Mouse (Mus musculus): ENCODE data around the gene Gmds. TPM values are rescaled to one million over a fixed set of nuclear protein-coding genes. Genes with fewer than 3 reads are reported as not detected.

The Gmds gene
- polyA plus RNA-seq, 1 experiment from 2014 or later: 40.5 TPM

DNA sequence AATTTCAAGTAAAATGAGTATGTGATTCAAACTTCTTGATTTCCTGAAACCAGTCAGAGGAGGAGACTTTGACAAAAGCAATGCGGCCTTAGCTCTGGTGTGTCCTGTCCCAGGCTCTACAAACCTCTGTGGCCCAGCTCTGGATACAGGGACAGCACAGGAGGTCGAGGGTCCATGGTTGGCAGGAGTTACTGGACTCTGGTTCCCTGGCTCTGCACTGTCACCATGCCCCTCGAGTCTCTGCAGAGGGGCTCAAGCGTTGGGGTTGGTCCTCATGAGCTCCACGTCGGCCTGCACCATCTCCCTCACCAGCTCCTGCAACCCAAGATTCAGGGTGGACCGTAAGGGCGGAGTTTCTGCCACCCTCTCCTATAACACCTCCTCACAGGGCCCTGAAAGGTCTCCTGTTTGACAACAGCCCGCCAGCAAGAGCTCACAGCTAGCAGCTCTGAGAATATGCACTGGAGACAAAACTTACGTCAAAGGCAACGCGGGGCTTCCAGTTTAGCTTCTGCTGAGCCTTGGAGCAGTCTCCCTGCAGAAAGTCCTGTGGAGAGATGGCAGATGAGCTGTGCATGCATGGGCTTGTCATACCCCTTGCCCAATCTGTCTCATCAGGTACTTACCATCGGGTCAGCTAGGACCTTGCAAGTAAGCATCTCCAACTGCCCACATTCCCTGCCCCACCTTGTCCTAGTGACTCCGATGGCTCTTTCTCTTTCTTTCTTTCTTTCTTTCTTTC is 518.7 kb downstream of the Gmds start:
- Histone ChIP-seq H3K9ac (replicated peaks; ENCODE audit: low read depth, low read length) (no peak overlapping the region), H3K36me3 (ENCODE audit: control insufficient read depth, insufficient read depth, low read length) (no peaks in the 10 kb centered on the region), H3K4me3 (ENCODE audit: low read depth, low read length) (no peak overlapping the region), H3K4me2 (ENCODE audit: low read depth, low read length) (no peak overlapping the region), H3K27ac (ENCODE audit: low read depth, low read length) (no peak overlapping the region), H3K4me1 (ENCODE audit: control insufficient read depth, insufficient read depth, low read length) (peaks cover 6% of the 10 kb centered on the region; the same call in 1 of the 2 replicates), H3K9me3 (ENCODE audit: control insufficient read depth, low read length) (no peaks in the 10 kb centered on the region), H3K27me3 (ENCODE audit: control insufficient read depth, insufficient read depth, low read length) (peaks cover 35% of the 10 kb centered on the region)
- WGBS: 38% methylated on average over 14 of the region's 14 CpGs
- ATAC-seq (ENCODE audit: low read depth): no peak

DNA sequence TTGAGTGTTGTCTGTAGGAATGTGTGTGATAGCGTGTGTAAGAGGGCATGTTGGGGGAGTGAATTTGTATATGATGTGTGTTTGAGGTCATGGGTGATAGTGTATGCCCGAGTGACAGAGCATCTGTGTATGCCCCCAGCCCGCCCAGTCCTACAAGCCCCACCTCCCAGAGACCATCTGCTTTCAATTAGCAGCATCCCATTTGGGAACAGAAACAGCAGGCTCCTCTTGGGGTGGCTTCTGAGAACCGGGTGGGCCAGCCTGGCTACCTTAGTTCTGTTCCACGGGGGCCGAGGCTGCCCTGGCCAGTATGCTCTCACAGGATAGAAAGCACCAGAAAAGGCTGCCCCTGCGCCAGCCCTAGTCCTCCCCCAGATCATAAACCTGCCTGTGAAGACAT is 520.2 kb downstream of the Gmds start:
- H3K4me3 ChIP-seq (ENCODE audit: low read depth, low read length): no peak overlapping the region
- peaks cover 6% of the 10 kb centered on the region; the same call in 1 of the 2 replicates for H3K4me1 ChIP-seq (ENCODE audit: control insufficient read depth, insufficient read depth, low read length)
- H3K27me3 ChIP-seq (ENCODE audit: control insufficient read depth, insufficient read depth, low read length): peaks cover 50% of the 10 kb centered on the region
- H3K27ac ChIP-seq (ENCODE audit: low read depth, low read length): no peak overlapping the region
- ATAC-seq (ENCODE audit: low read depth): no peak
- no peak overlapping the region for H3K4me2 ChIP-seq (ENCODE audit: low read depth, low read length)
- 64% methylated on average over 7 of the region's 7 CpGs for WGBS
- no peaks in the 10 kb centered on the region for H3K36me3 ChIP-seq (ENCODE audit: control insufficient read depth, insufficient read depth, low read length)
- H3K9ac ChIP-seq (replicated peaks; ENCODE audit: low read depth, low read length): no peak overlapping the region
- no peaks in the 10 kb centered on the region for H3K9me3 ChIP-seq (ENCODE audit: control insufficient read depth, low read length)

DNA sequence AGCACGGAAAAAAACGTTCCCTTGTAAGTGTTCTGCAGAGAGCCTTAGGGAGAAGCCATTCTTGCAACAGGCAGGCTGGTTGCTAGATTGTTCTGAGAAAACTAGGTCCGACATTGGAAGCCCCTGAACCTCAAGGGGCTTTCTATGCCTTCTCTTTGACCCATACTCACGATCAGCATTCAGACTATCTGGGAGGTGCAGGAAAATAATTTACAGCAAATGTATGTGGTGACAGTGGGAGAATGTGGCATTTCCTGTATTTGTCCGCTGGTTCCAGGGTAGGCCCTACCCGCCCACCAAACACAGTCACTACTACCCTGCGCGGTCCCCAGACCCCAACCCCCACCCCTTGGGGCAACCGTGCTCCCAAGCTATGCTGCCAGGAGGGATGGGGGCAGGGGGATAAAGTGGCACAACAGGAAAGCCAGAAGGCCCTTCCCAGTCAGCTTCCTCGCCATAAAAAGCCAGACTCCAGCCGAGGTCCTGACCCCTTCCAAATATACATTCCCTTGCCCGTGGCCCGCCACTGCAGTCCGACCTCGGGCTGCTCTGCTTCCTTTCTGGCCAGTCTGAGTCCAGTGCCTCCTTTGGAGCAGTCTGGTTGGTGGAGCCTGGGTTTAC is 523.0 kb downstream of the Gmds start:
- no peak overlapping the region for H3K4me2 ChIP-seq (ENCODE audit: low read depth, low read length)
- no peaks in the 10 kb centered on the region for H3K9me3 ChIP-seq (ENCODE audit: control insufficient read depth, low read length)
- no peaks in the 10 kb centered on the region for H3K36me3 ChIP-seq (ENCODE audit: control insufficient read depth, insufficient read depth, low read length)
- ATAC-seq (ENCODE audit: low read depth): no peak
- no peak overlapping the region for H3K9ac ChIP-seq (replicated peaks; ENCODE audit: low read depth, low read length)
- no peaks in the 10 kb centered on the region for H3K4me1 ChIP-seq (ENCODE audit: control insufficient read depth, insufficient read depth, low read length)
- WGBS: 25% methylated on average over 15 of the region's 15 CpGs
- H3K27ac ChIP-seq (ENCODE audit: low read depth, low read length): 0 out of 2 replicates have a peak overlapping the region, but pooled peaks have one; percentile 44
- H3K4me3 ChIP-seq (ENCODE audit: low read depth, low read length): no peak overlapping the region
- H3K27me3 ChIP-seq (ENCODE audit: control insufficient read depth, insufficient read depth, low read length): peaks cover 63% of the 10 kb centered on the region

DNA sequence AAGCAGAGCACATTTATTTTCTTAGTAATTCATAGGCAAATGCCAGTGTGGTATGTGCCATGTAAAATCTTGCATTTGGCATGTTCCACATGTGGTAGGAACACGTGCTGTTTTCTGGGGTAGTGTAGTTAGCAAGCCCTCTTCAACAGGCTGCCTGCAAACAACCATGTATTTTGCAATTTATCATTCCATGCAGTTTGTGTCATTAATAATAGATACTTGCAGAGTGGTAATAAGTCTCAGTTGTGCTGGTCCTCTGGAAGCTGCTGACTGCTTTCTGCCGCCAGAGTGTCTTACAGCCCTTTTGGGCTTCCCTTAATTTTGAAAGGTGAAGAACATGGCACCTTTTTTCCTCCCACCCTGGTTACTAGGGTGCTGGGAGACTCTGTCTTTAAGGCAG is 525.8 kb downstream of the Gmds start:
- no peak overlapping the region for H3K27ac ChIP-seq (ENCODE audit: low read depth, low read length)
- H3K4me2 ChIP-seq (ENCODE audit: low read depth, low read length): peak overlapping the region; percentile 6; the same call in 1 of the 2 replicates
- no peak for ATAC-seq (ENCODE audit: low read depth)
- H3K9me3 ChIP-seq (ENCODE audit: control insufficient read depth, low read length): no peaks in the 10 kb centered on the region
- H3K9ac ChIP-seq (replicated peaks; ENCODE audit: low read depth, low read length): no peak overlapping the region
- WGBS: 46% methylated on average over 2 of the region's 2 CpGs
- no peaks in the 10 kb centered on the region for H3K36me3 ChIP-seq (ENCODE audit: control insufficient read depth, insufficient read depth, low read length)
- no peaks in the 10 kb centered on the region for H3K4me1 ChIP-seq (ENCODE audit: control insufficient read depth, insufficient read depth, low read length)
- peaks cover 65% of the 10 kb centered on the region for H3K27me3 ChIP-seq (ENCODE audit: control insufficient read depth, insufficient read depth, low read length)
- no peak overlapping the region for H3K4me3 ChIP-seq (ENCODE audit: low read depth, low read length)

DNA sequence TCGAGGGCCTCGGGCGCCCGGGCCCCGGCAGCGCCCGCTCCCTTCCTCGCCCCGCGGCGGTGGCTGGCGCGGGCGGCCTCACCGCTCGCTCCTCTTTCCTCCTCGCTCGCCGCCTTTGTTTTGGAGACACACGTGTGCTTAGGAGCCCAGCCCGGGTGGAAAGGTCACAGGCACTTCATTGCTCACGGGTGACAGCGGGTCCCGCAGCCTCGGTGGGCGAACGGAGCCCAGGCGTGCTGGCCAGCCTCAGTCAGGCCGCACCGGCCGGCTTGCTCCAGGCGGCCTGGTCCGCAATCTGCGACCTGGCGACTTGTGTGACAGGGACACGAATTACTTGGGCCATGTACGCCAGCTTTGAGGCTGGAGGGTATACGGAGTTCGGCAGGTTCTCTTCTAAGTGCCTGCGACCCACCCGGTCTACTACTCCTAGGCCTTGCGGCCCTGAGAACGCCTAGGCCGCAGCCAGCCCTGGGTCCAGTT is 527.0 kb downstream of the Gmds start:
- no peak for ATAC-seq (ENCODE audit: low read depth)
- Histone ChIP-seq H3K4me3 (ENCODE audit: low read depth, low read length) (peak overlapping the region; percentile 20), H3K4me2 (ENCODE audit: low read depth, low read length) (peak overlapping the region; percentile 17; the same call in 1 of the 2 replicates), H3K27me3 (ENCODE audit: control insufficient read depth, insufficient read depth, low read length) (peaks cover 73% of the 10 kb centered on the region), H3K9me3 (ENCODE audit: control insufficient read depth, low read length) (no peaks in the 10 kb centered on the region), H3K27ac (ENCODE audit: low read depth, low read length) (no peak overlapping the region), H3K9ac (replicated peaks; ENCODE audit: low read depth, low read length) (peak overlapping the region; percentile 18; the same call in 1 of the 2 replicates), H3K36me3 (ENCODE audit: control insufficient read depth, insufficient read depth, low read length) (no peaks in the 10 kb centered on the region), H3K4me1 (ENCODE audit: control insufficient read depth, insufficient read depth, low read length) (peaks cover 6% of the 10 kb centered on the region; the same call in 1 of the 2 replicates)
- 8% methylated on average over 41 of the region's 44 CpGs for WGBS

DNA sequence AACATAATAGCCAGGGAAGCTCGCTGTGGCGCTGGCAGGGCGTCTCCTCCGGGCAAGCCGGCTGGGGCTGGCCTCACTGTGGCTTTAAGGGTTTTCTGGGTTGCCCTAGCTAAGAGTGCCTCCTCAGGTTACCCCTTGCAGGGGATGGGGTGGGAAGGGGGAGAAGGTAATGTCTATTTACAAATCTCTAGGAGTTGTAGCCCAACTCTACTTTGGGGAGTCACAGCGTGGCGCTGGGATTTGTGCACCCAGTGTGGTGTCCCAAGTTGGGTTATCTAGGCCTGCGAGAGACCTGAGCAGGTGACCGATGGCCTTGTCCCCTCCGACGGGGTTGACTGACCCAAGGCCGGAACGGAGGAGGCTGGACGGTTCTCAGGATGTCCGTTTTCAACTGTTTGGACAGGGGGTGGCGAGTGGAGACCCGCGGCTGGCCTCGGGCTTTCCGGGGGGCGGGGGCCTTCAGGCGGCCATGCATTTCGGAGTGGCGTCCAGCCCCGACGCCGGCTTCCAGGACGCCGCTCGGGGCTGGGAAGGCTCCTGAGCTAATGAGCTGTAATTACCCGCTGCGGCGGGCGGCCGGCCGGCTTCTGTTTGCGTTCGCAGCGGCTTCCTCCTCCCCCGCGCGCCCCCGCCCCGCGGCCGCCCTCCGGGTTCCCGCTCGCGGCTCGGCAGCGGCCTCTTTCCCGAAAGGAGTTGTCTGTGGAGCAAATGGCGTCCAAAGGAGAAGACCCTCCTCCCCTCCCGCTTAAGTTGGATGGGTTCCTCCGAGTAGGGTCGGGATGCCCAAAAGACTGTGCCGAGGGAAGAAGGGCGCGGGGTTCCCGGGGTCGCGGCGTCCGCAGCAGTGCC is 527.6 kb downstream of the Gmds start:
- Histone ChIP-seq H3K27me3 (ENCODE audit: control insufficient read depth, insufficient read depth, low read length) (peaks cover 75% of the 10 kb centered on the region), H3K36me3 (ENCODE audit: control insufficient read depth, insufficient read depth, low read length) (no peaks in the 10 kb centered on the region), H3K9me3 (ENCODE audit: control insufficient read depth, low read length) (no peaks in the 10 kb centered on the region), H3K9ac (replicated peaks; ENCODE audit: low read depth, low read length) (peak overlapping the region; percentile 39), H3K4me2 (ENCODE audit: low read depth, low read length) (peak overlapping the region; percentile 17; the same call in 1 of the 2 replicates), H3K4me1 (ENCODE audit: control insufficient read depth, insufficient read depth, low read length) (peaks cover 10% of the 10 kb centered on the region; the same call in 1 of the 2 replicates), H3K27ac (ENCODE audit: low read depth, low read length) (no peak overlapping the region), H3K4me3 (ENCODE audit: low read depth, low read length) (peak overlapping the region; percentile 20)
- WGBS: 2% methylated on average over 60 of the region's 65 CpGs
- no peak for ATAC-seq (ENCODE audit: low read depth)

DNA sequence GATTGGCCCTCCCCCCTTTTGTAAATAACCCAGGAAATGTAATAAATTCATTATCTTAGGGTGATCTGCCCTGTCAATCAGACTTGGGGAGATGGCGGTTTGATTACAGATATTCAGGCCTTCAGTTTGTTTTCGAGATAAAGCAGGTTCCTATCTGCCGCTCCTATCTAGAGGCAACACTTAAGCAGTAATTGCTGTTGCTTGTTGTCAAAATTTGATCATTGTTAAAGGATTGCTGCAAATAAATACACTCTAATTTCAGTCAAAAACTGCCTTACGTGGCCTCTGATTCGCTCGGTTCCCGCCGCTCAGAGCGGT is 528.2 kb downstream of the Gmds start:
- Histone ChIP-seq H3K27me3 (ENCODE audit: control insufficient read depth, insufficient read depth, low read length) (peaks cover 77% of the 10 kb centered on the region), H3K9ac (replicated peaks; ENCODE audit: low read depth, low read length) (peak overlapping the region; percentile 39), H3K4me1 (ENCODE audit: control insufficient read depth, insufficient read depth, low read length) (peaks cover 10% of the 10 kb centered on the region; the same call in 1 of the 2 replicates), H3K4me2 (ENCODE audit: low read depth, low read length) (no peak overlapping the region), H3K9me3 (ENCODE audit: control insufficient read depth, low read length) (no peaks in the 10 kb centered on the region), H3K36me3 (ENCODE audit: control insufficient read depth, insufficient read depth, low read length) (no peaks in the 10 kb centered on the region), H3K27ac (ENCODE audit: low read depth, low read length) (no peak overlapping the region), H3K4me3 (ENCODE audit: low read depth, low read length) (peak overlapping the region; percentile 20)
- ATAC-seq (ENCODE audit: low read depth): no peak
- under 1% methylated on average over 9 of the region's 9 CpGs for WGBS

DNA sequence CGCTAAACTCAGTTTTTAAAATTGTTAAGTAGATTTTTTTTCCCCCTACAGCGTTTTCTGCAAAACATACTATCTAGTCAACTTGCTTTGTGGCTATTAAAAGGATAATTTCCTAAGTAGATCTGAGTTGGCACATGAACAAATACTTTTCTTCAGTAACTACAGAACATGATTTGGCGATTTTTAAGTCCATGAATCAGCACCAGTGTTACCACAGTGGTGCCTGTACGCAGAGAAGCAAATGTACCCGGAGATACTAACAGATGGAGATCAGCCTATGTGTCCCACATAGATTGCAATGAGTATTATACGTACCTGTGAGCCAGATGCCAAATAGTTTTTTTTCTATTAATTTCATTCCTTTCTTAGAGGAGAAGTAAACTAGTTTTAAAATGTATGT is 528.8 kb downstream of the Gmds start:
- Histone ChIP-seq H3K27me3 (ENCODE audit: control insufficient read depth, insufficient read depth, low read length) (peaks cover 75% of the 10 kb centered on the region), H3K9me3 (ENCODE audit: control insufficient read depth, low read length) (no peaks in the 10 kb centered on the region), H3K9ac (replicated peaks; ENCODE audit: low read depth, low read length) (peak overlapping the region; percentile 32; the same call in 1 of the 2 replicates), H3K4me3 (ENCODE audit: low read depth, low read length) (peak overlapping the region; percentile 16), H3K4me1 (ENCODE audit: control insufficient read depth, insufficient read depth, low read length) (peaks cover 10% of the 10 kb centered on the region; the same call in 1 of the 2 replicates), H3K4me2 (ENCODE audit: low read depth, low read length) (no peak overlapping the region), H3K27ac (ENCODE audit: low read depth, low read length) (no peak overlapping the region), H3K36me3 (ENCODE audit: control insufficient read depth, insufficient read depth, low read length) (no peaks in the 10 kb centered on the region)
- 5% methylated on average over 6 of the region's 6 CpGs for WGBS
- ATAC-seq (ENCODE audit: low read depth): no peak

Measured in neural tube, embryonic 14.5 days (tissue).